Mouse (Mus musculus) hindbrain, embryonic 10.5 days (tissue): ENCODE results near the gene Zswim1. TPM values are rescaled to one million over a fixed set of nuclear protein-coding genes. Genes with fewer than 3 reads are reported as not detected.
A peak's percentile ranks its signal among the peaks of the same experiment; 100 is the strongest.
"Not testable (repeated sequence)": the region's sequence is repeated elsewhere in the genome, so short reads cannot be mapped to it uniquely, and the experiment has no call there.

ENCODE experiments used
- DNase-seq: peaks from one replicate; pipeline ENCODE4 v3.0.0-alpha.2; 2017; ENCODE audit warnings: low spot score
- H3K27ac ChIP-seq: fragments of 300-500 bp; sonication (generic); 2 replicates; pipeline ENCODE4 v1.5.1; 2016; ENCODE audit warnings: mild to moderate bottlenecking, moderate library complexity
- H3K27me3 ChIP-seq: fragments of 300-500 bp; sonication (generic); 2 replicates; pipeline ENCODE4 v1.6.1; 2016; ENCODE audit warnings: mild to moderate bottlenecking; ENCODE audit not compliant: poor library complexity, insufficient read depth, severe bottlenecking
- H3K36me3 ChIP-seq: fragments of 300-500 bp; sonication (generic); 2 replicates; pipeline ENCODE4 v1.6.1; 2016; ENCODE audit warnings: mild to moderate bottlenecking, moderate library complexity
- H3K4me1 ChIP-seq: fragments of 300-500 bp; sonication (generic); replicated peaks from 2 replicates; pipeline ENCODE4 v1.6.1; 2016; ENCODE audit warnings: mild to moderate bottlenecking
- H3K4me3 ChIP-seq: fragments of 300-500 bp; sonication (generic); 2 replicates; pipeline ENCODE4 v1.5.1; 2016; ENCODE audit warnings: mild to moderate bottlenecking, moderate library complexity
- H3K9me3 ChIP-seq: fragments of 300-500 bp; sonication (generic); 2 replicates; pipeline ENCODE4 v1.6.1; 2016; ENCODE audit warnings: mild to moderate bottlenecking, moderate library complexity
- WGBS: fragments of 180-500 bp; shearing (Covaris S2); methylation state at CpG from one replicate; pipeline ENCODE4 v1.1.7; 2016; 5-methylcytosine and 5-hydroxymethylcytosine counted together
- polyA plus RNA-seq: library from polyadenylated mRNA; unstranded; fragments of >200 nt; fragmentation: Nextera tagmentation; extraction: Ambion mirVana; gene quantifications from 2 replicates; pipeline ENCODE4 v1.2.1, GENCODE M21; 2016

Zswim1 gene
- polyA plus RNA-seq, 1 experiment from 2014 or later: 27.5 TPM

GRCm38 (mm10) chr2:164798554-164798953 is 23.9 kb upstream of the Zswim1 start:
- not testable (repeated sequence) for H3K4me1 ChIP-seq, H3K4me3 ChIP-seq, DNase-seq, H3K27ac ChIP-seq, H3K27me3 ChIP-seq, H3K9me3 ChIP-seq
- peaks cover 89% of the 10 kb centered on the region for H3K36me3 ChIP-seq
- 84% methylated on average over 6 of the region's 6 CpGs for WGBS

GRCm38 (mm10) chr2:164800252-164801004 is 22.1 kb upstream of the Zswim1 start:
- 91% methylated on average over 13 of the region's 13 CpGs for WGBS
- no peak overlapping the region for H3K4me3 ChIP-seq
- no peaks in the 10 kb centered on the region for H3K9me3 ChIP-seq
- peaks cover 18% of the 10 kb centered on the region for H3K4me1 ChIP-seq
- no peaks in the 10 kb centered on the region for H3K27me3 ChIP-seq
- H3K27ac ChIP-seq: no peak overlapping the region
- no peak for DNase-seq
- peaks cover 73% of the 10 kb centered on the region for H3K36me3 ChIP-seq

GRCm38 (mm10) chr2:164803201-164803920 is 19.1 kb upstream of the Zswim1 start:
- Histone ChIP-seq H3K4me3 (peak overlapping the region; percentile 85), H3K27ac (no peak overlapping the region), H3K4me1 (peaks cover 27% of the 10 kb centered on the region), H3K9me3 (no peaks in the 10 kb centered on the region), H3K36me3 (peaks cover 45% of the 10 kb centered on the region), H3K27me3 (no peaks in the 10 kb centered on the region)
- no peak for DNase-seq
- 95% methylated on average over 16 of the region's 16 CpGs for WGBS

GRCm38 (mm10) chr2:164803921-164804313 is 18.6 kb upstream of the Zswim1 start:
- Histone ChIP-seq H3K27ac (peak overlapping the region; percentile 92), H3K9me3 (no peaks in the 10 kb centered on the region), H3K36me3 (peaks cover 45% of the 10 kb centered on the region), H3K27me3 (no peaks in the 10 kb centered on the region), H3K4me1 (peaks cover 27% of the 10 kb centered on the region), H3K4me3 (peak overlapping the region; percentile 85)
- 72% methylated on average over 1 of the region's 1 CpGs for WGBS
- no peak for DNase-seq

- Histone ChIP-seq H3K27me3 (no peaks in the 10 kb centered on the region), H3K27ac (peak within 1 kb of the TSS; percentile 92), H3K36me3 (peaks cover 45% of the 10 kb centered on the region), H3K9me3 (no peaks in the 10 kb centered on the region), H3K4me3 (peak within 1 kb of the TSS; percentile 85), H3K4me1 (peaks cover 27% of the 10 kb centered on the region)
- under 1% methylated on average over 47 of the region's 47 CpGs for WGBS
- peak; percentile 97 for DNase-seq
These were observed 17.8 kb upstream of the Zswim1 start, which contains the start of the genes Acot8 and Zswim3 for GRCm38 (mm10) chr2:164804533-164805331. TSS of gene Acot8 (minus strand) at chr2:164804882. TSS of gene Zswim3 (plus strand) at chr2:164805098.

GRCm38 (mm10) chr2:164805332-164805718 is 17.2 kb upstream of the Zswim1 start:
- peaks cover 40% of the 10 kb centered on the region for H3K36me3 ChIP-seq
- peaks cover 27% of the 10 kb centered on the region for H3K4me1 ChIP-seq
- 2% methylated on average over 21 of the region's 21 CpGs for WGBS
- H3K27ac ChIP-seq: peak overlapping the region; percentile 92
- H3K4me3 ChIP-seq: peak overlapping the region; percentile 85
- no peak for DNase-seq
- H3K9me3 ChIP-seq: no peaks in the 10 kb centered on the region
- no peaks in the 10 kb centered on the region for H3K27me3 ChIP-seq

GRCm38 (mm10) chr2:164806614-164807013 is 15.9 kb upstream of the Zswim1 start:
- H3K4me3 ChIP-seq: peak overlapping the region; percentile 85; the same call in 1 of the 2 replicates
- no peaks in the 10 kb centered on the region for H3K27me3 ChIP-seq
- H3K4me1 ChIP-seq: peaks cover 27% of the 10 kb centered on the region
- H3K36me3 ChIP-seq: peaks cover 27% of the 10 kb centered on the region
- H3K9me3 ChIP-seq: no peaks in the 10 kb centered on the region
- WGBS: 84% methylated on average over 7 of the region's 7 CpGs
- no peak for DNase-seq
- no peak overlapping the region for H3K27ac ChIP-seq

- Histone ChIP-seq H3K4me1 (peaks cover 7% of the 10 kb centered on the region; the same call in 1 of the 2 replicates), H3K9me3 (no peaks in the 10 kb centered on the region), H3K27me3 (no peaks in the 10 kb centered on the region), H3K4me3 (no peak overlapping the region), H3K36me3 (peaks cover 26% of the 10 kb centered on the region), H3K27ac (no peak overlapping the region)
- no peak for DNase-seq
- WGBS: 73% methylated on average over 2 of the region's 2 CpGs
These were observed 8.9 kb upstream of the Zswim1 start for GRCm38 (mm10) chr2:164813557-164813956.

GRCm38 (mm10) chr2:164815348-164815747 is 7.1 kb upstream of the Zswim1 start:
- WGBS: 91% methylated on average over 5 of the region's 5 CpGs
- peaks cover 7% of the 10 kb centered on the region; the same call in 1 of the 2 replicates for H3K4me1 ChIP-seq
- no peaks in the 10 kb centered on the region for H3K9me3 ChIP-seq
- no peak overlapping the region for H3K27ac ChIP-seq
- H3K36me3 ChIP-seq: peaks cover 21% of the 10 kb centered on the region
- H3K27me3 ChIP-seq: no peaks in the 10 kb centered on the region
- no peak overlapping the region for H3K4me3 ChIP-seq
- no peak for DNase-seq

- Histone ChIP-seq H3K4me1 (peaks cover 7% of the 10 kb centered on the region; the same call in 1 of the 2 replicates), H3K27ac (no peak overlapping the region), H3K9me3 (no peaks in the 10 kb centered on the region), H3K4me3 (no peak overlapping the region), H3K36me3 (peaks cover 26% of the 10 kb centered on the region), H3K27me3 (no peaks in the 10 kb centered on the region)
- WGBS: 91% methylated on average over 8 of the region's 8 CpGs
- DNase-seq: no peak
These were observed 6.7 kb upstream of the Zswim1 start for GRCm38 (mm10) chr2:164815821-164816220.

- Histone ChIP-seq H3K4me3 (no peak overlapping the region), H3K9me3 (no peaks in the 10 kb centered on the region), H3K27me3 (no peaks in the 10 kb centered on the region), H3K36me3 (peaks cover 34% of the 10 kb centered on the region), H3K27ac (no peak overlapping the region), H3K4me1 (peaks cover 10% of the 10 kb centered on the region)
- no peak for DNase-seq
- WGBS: 87% methylated on average over 6 of the region's 6 CpGs
These were observed 5.3 kb upstream of the Zswim1 start for GRCm38 (mm10) chr2:164817206-164817605.

- WGBS: 59% methylated on average over 5 of the region's 5 CpGs
- peaks cover 34% of the 10 kb centered on the region for H3K36me3 ChIP-seq
- H3K27me3 ChIP-seq: no peaks in the 10 kb centered on the region
- no peaks in the 10 kb centered on the region for H3K9me3 ChIP-seq
- peaks cover 15% of the 10 kb centered on the region for H3K4me1 ChIP-seq
- H3K27ac ChIP-seq: 0 out of 2 replicates have a peak overlapping the region, but pooled peaks have one; percentile 29
- peak; percentile 19 for DNase-seq
- no peak overlapping the region for H3K4me3 ChIP-seq
These were observed 4.8 kb upstream of the Zswim1 start for GRCm38 (mm10) chr2:164817703-164818102.
